Mouse (Mus musculus) midbrain, embryonic 14.5 days (tissue): ENCODE results near the gene Zscan18. TPM values are rescaled to one million over a fixed set of nuclear protein-coding genes. Genes with fewer than 3 reads are reported as not detected.
A peak's percentile ranks its signal among the peaks of the same experiment; 100 is the strongest.

ENCODE experiments used
- ATAC-seq: fragments of 200-750 bp; cut with Nextera tagmentation; 2 replicates; pipeline ENCODE4 v1.8.0; 2017; ENCODE audit warnings: moderate number of reproducible peaks, moderate library complexity; ENCODE audit not compliant: low FRiP score, low TSS enrichment
- DNase-seq: peaks from one replicate; pipeline ENCODE4 v3.0.0-alpha.2; 2015
- H3K27ac ChIP-seq: fragments of 300-500 bp; sonication (generic); replicated peaks from 2 replicates; pipeline ENCODE4 v1.5.1; 2014; ENCODE audit warnings: mild to moderate bottlenecking, low read depth, low read length, moderate library complexity
- H3K27me3 ChIP-seq: fragments of 300-500 bp; sonication (generic); 2 replicates; pipeline ENCODE4 v1.6.1; 2014; ENCODE audit warnings: low read length, control low read depth, mixed read lengths; ENCODE audit not compliant: control insufficient read depth, insufficient read depth
- H3K36me3 ChIP-seq: fragments of 300-500 bp; sonication (generic); 2 replicates; pipeline ENCODE4 v1.6.1; 2014; ENCODE audit warnings: low read length, control low read depth; ENCODE audit not compliant: control insufficient read depth, insufficient read depth
- H3K4me1 ChIP-seq: fragments of 300-500 bp; sonication (generic); 2 replicates; pipeline ENCODE4 v1.6.1; 2014; ENCODE audit warnings: mild to moderate bottlenecking, antibody characterized with exemption, low read length, control low read depth; ENCODE audit not compliant: control insufficient read depth, insufficient read depth
- H3K4me2 ChIP-seq: fragments of 300-500 bp; sonication (generic); 2 replicates; pipeline ENCODE4 v1.6.1; 2014; ENCODE audit warnings: mild to moderate bottlenecking, low read length, moderate library complexity
- H3K4me3 ChIP-seq: fragments of 300-500 bp; sonication (generic); replicated peaks from 2 replicates; pipeline ENCODE4 v1.5.1; 2014; ENCODE audit warnings: low read depth, low read length
- H3K9ac ChIP-seq: fragments of 300-500 bp; sonication (generic); replicated peaks from 2 replicates; pipeline ENCODE4 v1.6.1; 2014; ENCODE audit warnings: mild to moderate bottlenecking, low read length, moderate library complexity
- H3K9me3 ChIP-seq: fragments of 300-500 bp; sonication (generic); 2 replicates; pipeline ENCODE4 v1.6.1; 2016; ENCODE audit warnings: low read length, control low read depth, mixed read lengths; ENCODE audit not compliant: control insufficient read depth
- WGBS: fragments of 180-500 bp; shearing (Covaris S2); extraction: QIAGEN DNeasy Blood & Tissue Kit; methylation state at CpG from one replicate; pipeline ENCODE4 v1.1.7; 2014; 5-methylcytosine and 5-hydroxymethylcytosine counted together
- polyA plus RNA-seq: library from polyadenylated mRNA; unstranded; fragments of >200 nt; fragmentation: Nextera tagmentation; extraction: Ambion mirVana; gene quantifications from 2 replicates; pipeline ENCODE4 v1.2.1, GENCODE M21; 2014

The Zscan18 gene
- polyA plus RNA-seq, 1 experiment from 2014 or later = 25.5 TPM

DNA sequence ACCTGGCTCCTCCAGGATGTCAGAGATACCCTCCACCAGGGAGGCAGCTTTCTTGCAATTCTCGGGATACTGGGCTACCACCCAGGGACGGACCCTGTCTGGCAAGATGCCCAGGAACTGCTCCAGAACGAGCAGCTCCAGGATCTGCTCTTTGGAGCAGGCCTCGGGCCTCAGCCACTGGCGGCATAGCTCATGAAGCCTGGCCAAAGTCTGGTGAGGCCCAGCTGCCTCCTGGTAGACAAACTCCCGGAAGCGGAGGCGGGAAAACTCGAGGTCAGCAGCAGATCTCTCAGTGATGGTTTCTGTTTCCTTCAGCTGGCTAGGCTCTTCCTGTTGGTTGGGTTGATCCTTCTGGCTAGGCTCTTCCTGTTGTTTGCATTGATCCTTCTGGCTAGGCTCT lies 29.3 kb downstream of the Zscan18 start:
- no peak for ATAC-seq

DNA sequence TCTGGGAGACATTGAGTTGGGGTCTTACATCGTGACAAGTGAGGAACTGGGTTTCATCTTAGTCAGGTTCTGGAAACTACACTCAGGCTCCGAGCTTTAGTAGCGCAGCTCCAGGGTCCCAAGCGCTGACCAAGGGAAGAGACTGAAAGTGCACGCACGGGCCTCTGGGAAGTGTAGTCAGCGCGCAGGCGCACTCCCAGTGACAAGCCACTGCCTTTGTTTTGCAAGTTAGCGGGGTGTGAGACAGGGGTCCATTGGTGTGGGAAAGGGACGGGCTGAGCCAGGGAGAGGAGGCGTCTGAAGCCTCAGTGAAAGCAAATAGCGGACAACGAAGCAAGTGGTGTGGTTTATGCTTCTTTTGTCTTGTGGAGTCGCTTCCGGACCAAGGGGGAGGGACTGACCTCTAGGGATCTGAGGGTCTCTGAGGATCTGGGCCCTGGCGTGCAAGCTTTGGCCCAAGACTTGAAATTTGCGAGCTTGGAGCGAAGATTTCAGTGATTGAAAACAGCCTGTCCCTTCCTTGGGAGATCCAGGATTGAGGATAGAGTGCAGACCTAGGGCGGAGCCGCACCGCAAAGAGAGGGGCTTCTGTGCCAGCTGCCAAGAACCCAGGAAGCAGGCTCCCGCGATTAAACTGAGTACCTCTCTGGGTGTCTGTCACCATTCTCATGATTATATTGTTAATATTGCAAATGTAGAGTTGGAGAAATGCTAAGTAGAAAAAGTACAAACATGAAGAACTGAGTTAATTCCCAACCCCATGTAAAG lies 53.8 kb downstream of the Zscan18 start:
- Histone ChIP-seq H3K27ac (0 out of 2 replicates have a peak overlapping the region, but pooled peaks have one; percentile 21), H3K4me3 (no peak overlapping the region)
- WGBS = 70% methylated on average over 24 of the region's 24 CpGs

More for the DNA sequence above, 29.3 kb downstream of the Zscan18 start:
- Histone ChIP-seq H3K9me3 (no peaks in the 10 kb centered on the region; the same call in 1 of the 2 replicates), H3K4me1 (no peaks in the 10 kb centered on the region), H3K4me3 (no peak overlapping the region), H3K27ac (no peak overlapping the region), H3K4me2 (no peak overlapping the region), H3K27me3 (no peaks in the 10 kb centered on the region), H3K9ac (no peak overlapping the region), H3K36me3 (peaks cover 60% of the 10 kb centered on the region)
- DNase-seq = no peak
- 96% methylated on average over 9 of the region's 9 CpGs for WGBS

DNA sequence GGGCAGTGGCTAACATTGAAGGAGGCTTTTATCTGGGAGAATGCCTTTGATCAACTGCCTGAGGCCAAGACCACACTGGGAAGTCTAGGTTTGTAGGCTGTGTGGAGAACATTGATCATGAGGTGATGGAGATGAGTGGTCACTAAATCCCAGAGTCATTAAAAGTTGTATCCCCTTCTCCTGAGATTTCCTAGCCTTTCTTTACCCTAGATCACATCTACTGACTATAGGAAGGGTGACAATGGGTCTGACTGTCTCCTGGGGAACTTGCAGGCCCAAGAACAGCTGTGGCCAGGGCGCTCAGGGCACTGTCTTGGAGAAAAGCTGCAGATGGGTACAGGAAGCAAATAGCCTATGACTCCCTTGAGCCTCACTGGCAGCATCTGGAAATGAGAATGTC lies 68.5 kb downstream of the Zscan18 start, which contains the start of gene Vmn2r56:
Gene Vmn2r56, minus strand, starts transcription at position 101 of the 400 bp plus-strand sequence.
- 0 out of 2 replicates have a peak, but pooled peaks cover 3% of the 10 kb centered on the region for H3K9me3 ChIP-seq
- no peak for DNase-seq
- WGBS = 47% methylated on average over 1 of the region's 1 CpGs
- H3K4me1 ChIP-seq = no peaks in the 10 kb centered on the region
- H3K9ac ChIP-seq = no peak within 1 kb of the TSS
- no peak for ATAC-seq
- no peak within 1 kb of the TSS for H3K4me3 ChIP-seq
- H3K27me3 ChIP-seq = no peaks in the 10 kb centered on the region
- H3K27ac ChIP-seq = no peak within 1 kb of the TSS
- H3K4me2 ChIP-seq = no peak within 1 kb of the TSS
- no peaks in the 10 kb centered on the region for H3K36me3 ChIP-seq

More for the DNA sequence above, 53.8 kb downstream of the Zscan18 start:
- DNase-seq = peak; percentile 46
- Histone ChIP-seq H3K4me1 (no peaks in the 10 kb centered on the region), H3K9me3 (peaks cover 3% of the 10 kb centered on the region; the same call in 1 of the 2 replicates), H3K27me3 (no peaks in the 10 kb centered on the region), H3K36me3 (no peaks in the 10 kb centered on the region), H3K9ac (no peak overlapping the region), H3K4me2 (peak overlapping the region; percentile 2; the same call in 1 of the 2 replicates)
- no peak for ATAC-seq

Other genes starting within 250 kb of the Zscan18 start
- 0.01 TPM in 1 of 2 replicates, not detected in the other for gene Vmn2r53, start 194.8 kb downstream of the Zscan18 start, polyA plus RNA-seq
- gene Vmn2r54, start 163.3 kb downstream of the Zscan18 start, polyA plus RNA-seq = not detected in 2 replicates
- gene Vmn2r55, start 118.6 kb downstream of the Zscan18 start, polyA plus RNA-seq = not detected in 2 replicates
- gene Vmn2r56, start 68.6 kb downstream of the Zscan18 start, polyA plus RNA-seq = not detected in 2 replicates
- 35.5 and 37.9 TPM in 2 replicates for gene Zfp329, start 15.2 kb upstream of the Zscan18 start, polyA plus RNA-seq
- gene Zfp110, start 31.1 kb upstream of the Zscan18 start, polyA plus RNA-seq = 22.9 and 28.0 TPM in 2 replicates
- 8.6 and 9.0 TPM in 2 replicates for gene Zfp128, start 77.5 kb upstream of the Zscan18 start, polyA plus RNA-seq
- gene Zscan22, start 94.2 kb upstream of the Zscan18 start, polyA plus RNA-seq = 9.9 and 13.0 TPM in 2 replicates
- 749 and 858 TPM in 2 replicates for gene Rps5, start 118.7 kb upstream of the Zscan18 start, polyA plus RNA-seq
- gene Rnf225, start 123.8 kb upstream of the Zscan18 start, polyA plus RNA-seq = 0.64 and 0.66 TPM in 2 replicates
- 12.0 and 14.4 TPM in 2 replicates for gene Zfp324, start 162.2 kb upstream of the Zscan18 start, polyA plus RNA-seq
- gene Zfp446, start 174.2 kb upstream of the Zscan18 start, polyA plus RNA-seq = 8.7 and 8.9 TPM in 2 replicates
- gene Slc27a5, start 194.6 kb upstream of the Zscan18 start, polyA plus RNA-seq = 0.24 and 0.31 TPM in 2 replicates
- gene Trim28, start 195.5 kb upstream of the Zscan18 start, polyA plus RNA-seq = 293 and 309 TPM in 2 replicates
- gene Zbtb45, start 206.4 kb upstream of the Zscan18 start, polyA plus RNA-seq = 42.4 and 42.5 TPM in 2 replicates
- 188 and 205 TPM in 2 replicates for gene Chmp2a, start 231.2 kb upstream of the Zscan18 start, polyA plus RNA-seq
- gene Ube2m, start 234.6 kb upstream of the Zscan18 start, polyA plus RNA-seq = 149 and 181 TPM in 2 replicates